Mouse (Mus musculus) left cerebral cortex, postnatal 4 days (tissue): ENCODE data around the gene Fmnl2. TPM values are rescaled to one million over a fixed set of nuclear protein-coding genes. Genes with fewer than 3 reads are reported as not detected.

Source experiments
- DNase-seq: peaks from one replicate; pipeline ENCODE4 v3.0.0-alpha.2; 2022
- intact Hi-C: fragments of 180-260 bp; cut with DNase I; formaldehyde crosslinking; loops from one replicate; pipeline ENCODE4 v1.15.1; 2025
- total RNA-seq, 2 experiments: library from RNA; stranded (reverse); gene quantifications; 2 replicates each; pipeline ENCODE4 v1.2.3; 2021

The Fmnl2 gene
- total RNA-seq, 2 experiments from 2014 or later = 62.6 to 70.6 TPM

- DNase-seq = peak; percentile 12
- intact Hi-C loops = loop anchor here (10.0 kb wide), 1 partner anchor 228 kb away; the partner anchor contains the start of gene Fmnl2
These were observed 225.6 kb downstream of the Fmnl2 start for GRCm38 (mm10) chr2:53083241-53083640.

GRCm38 (mm10) chr2:53085617-53086202 is 228.1 kb downstream of the Fmnl2 start:
- intact Hi-C loops = loop anchor here (10.0 kb wide), 1 partner anchor 231 kb away; the partner anchor contains the start of gene Fmnl2
- DNase-seq = peak; percentile 57

GRCm38 (mm10) chr2:53088744-53089143 is 231.1 kb downstream of the Fmnl2 start:
- no peak for DNase-seq
- intact Hi-C loops = loop anchor here (10.0 kb wide), 1 partner anchor 234 kb away; the partner anchor contains the start of gene Fmnl2

- intact Hi-C loops = no loop called here
- DNase-seq = no peak
These were observed 237.4 kb downstream of the Fmnl2 start for GRCm38 (mm10) chr2:53095031-53095430.

- intact Hi-C loops = no loop called here
- DNase-seq = no peak
These were observed 237.8 kb downstream of the Fmnl2 start for GRCm38 (mm10) chr2:53095489-53095888.

GRCm38 (mm10) chr2:53100093-53100492 is 242.4 kb downstream of the Fmnl2 start:
- no peak for DNase-seq
- intact Hi-C loops = no loop called here

GRCm38 (mm10) chr2:53101885-53102740 is 244.5 kb downstream of the Fmnl2 start:
- intact Hi-C loops = no loop called here
- DNase-seq = no peak

GRCm38 (mm10) chr2:53102901-53103300 is 245.2 kb downstream of the Fmnl2 start:
- no peak for DNase-seq
- intact Hi-C loops = no loop called here

- intact Hi-C loops = no loop called here
- DNase-seq = no peak
These were observed 247.7 kb downstream of the Fmnl2 start for GRCm38 (mm10) chr2:53105408-53105807.

GRCm38 (mm10) chr2:53106056-53106455 is 248.4 kb downstream of the Fmnl2 start:
- intact Hi-C loops = no loop called here
- DNase-seq = no peak

- intact Hi-C loops = no loop called here
- DNase-seq = no peak
These were observed 248.8 kb downstream of the Fmnl2 start for GRCm38 (mm10) chr2:53106472-53106871.

GRCm38 (mm10) chr2:53108547-53108946 is 250.9 kb downstream of the Fmnl2 start:
- intact Hi-C loops = no loop called here
- no peak for DNase-seq

GRCm38 (mm10) chr2:53121797-53122196 is 264.1 kb downstream of the Fmnl2 start:
- DNase-seq = peak; percentile 34
- intact Hi-C loops = loop anchor here (5.0 to 10.0 kb wide), 2 partner anchors 267 to 364 kb away; partner anchors contain the start of gene Fmnl2

- peak; percentile 31 for DNase-seq
- intact Hi-C loops = loop anchor here (10.0 kb wide), 1 partner anchor 271 kb away; the partner anchor contains the start of gene Fmnl2
These were observed 268.3 kb downstream of the Fmnl2 start for GRCm38 (mm10) chr2:53125998-53126397.

- DNase-seq = no peak
- intact Hi-C loops = loop anchor here (10.0 kb wide), 1 partner anchor 274 kb away; the partner anchor contains the start of gene Fmnl2
These were observed 271.4 kb downstream of the Fmnl2 start for GRCm38 (mm10) chr2:53129070-53129469.

- DNase-seq = peak; percentile 33
- intact Hi-C loops = no loop called here
These were observed 273.9 kb downstream of the Fmnl2 start for GRCm38 (mm10) chr2:53131567-53131966.

GRCm38 (mm10) chr2:53146852-53147251 is 289.2 kb downstream of the Fmnl2 start:
- DNase-seq = no peak
- intact Hi-C loops = no loop called here

GRCm38 (mm10) chr2:53173966-53174365 is 316.3 kb downstream of the Fmnl2 start:
- intact Hi-C loops = no loop called here
- DNase-seq = no peak

- no peak for DNase-seq
- intact Hi-C loops = no loop called here
These were observed 321.3 kb downstream of the Fmnl2 start for GRCm38 (mm10) chr2:53178966-53179365.

- DNase-seq = no peak
- intact Hi-C loops = no loop called here
These were observed 322.2 kb downstream of the Fmnl2 start for GRCm38 (mm10) chr2:53179876-53180275.
